Mouse (Mus musculus): ENCODE measurements around the gene Susd4. TPM values are rescaled to one million over a fixed set of nuclear protein-coding genes. Genes with fewer than 3 reads are reported as not detected.

Susd4 gene
- 1 to 10 TPM; 7.9 to 9.6 TPM for total RNA-seq (2021)
- long read RNA-seq, experiment 1, partial matches to known transcripts, result 2 of 4 reads
- long read RNA-seq, experiment 1, other reads (novel, unspliced or antisense), result 1 of 4 reads
- long read RNA-seq, experiment 2, transcript Susd4-202 (9 exons, 1,898 nt), result major isoform, 8 of 13 reads
- long read RNA-seq, experiment 2, partial matches to known transcripts, result 3 of 13 reads
- long read RNA-seq, experiment 2, other reads (novel, unspliced or antisense), result 2 of 13 reads

GRCm38 (mm10) chr1:182763716-182764461, at the start of gene Susd4:
Susd4 (plus strand) TSS chr1:182763860.
- DNase-seq (ENCODE audit: low spot score in 2 of 2), result peak in 1 of 2 experiments; percentile 21

GRCm38 (mm10) chr1:182714236-182714935, 49.3 kb upstream of the Susd4 start:
- no peak for DNase-seq (ENCODE audit: low spot score in 2 of 2)

GRCm38 (mm10) chr1:182727541-182727940, 36.1 kb upstream of the Susd4 start:
- no peak for DNase-seq (ENCODE audit: low spot score in 2 of 2)

- DNase-seq (ENCODE audit: low spot score in 2 of 2), result no peak
Measured at GRCm38 (mm10) chr1:182729002-182729401, 34.7 kb upstream of the Susd4 start.

GRCm38 (mm10) chr1:182732695-182733094, 31.0 kb upstream of the Susd4 start:
- DNase-seq (ENCODE audit: low spot score in 2 of 2), result no peak

- no peak for DNase-seq (ENCODE audit: low spot score in 2 of 2)
Measured at GRCm38 (mm10) chr1:182735891-182736290, 27.8 kb upstream of the Susd4 start.

GRCm38 (mm10) chr1:182747081-182747480, 16.6 kb upstream of the Susd4 start:
- DNase-seq (ENCODE audit: low spot score in 2 of 2), result no peak

GRCm38 (mm10) chr1:182747834-182748233, 15.8 kb upstream of the Susd4 start:
- DNase-seq (ENCODE audit: low spot score in 2 of 2), result no peak

GRCm38 (mm10) chr1:182749080-182749479, 14.6 kb upstream of the Susd4 start, which contains the start of gene Ccdc185:
Ccdc185 (minus strand) TSS chr1:182749180.
- DNase-seq (ENCODE audit: low spot score in 2 of 2), result no peak

GRCm38 (mm10) chr1:182751301-182751700, 12.4 kb upstream of the Susd4 start:
- DNase-seq (ENCODE audit: low spot score in 2 of 2), result no peak

GRCm38 (mm10) chr1:182753694-182754093, 10.0 kb upstream of the Susd4 start:
- no peak for DNase-seq (ENCODE audit: low spot score in 2 of 2)

- no peak for DNase-seq (ENCODE audit: low spot score in 2 of 2)
Measured at GRCm38 (mm10) chr1:182754865-182755264, 8.8 kb upstream of the Susd4 start.

GRCm38 (mm10) chr1:182758783-182759182, 4.9 kb upstream of the Susd4 start:
- DNase-seq (ENCODE audit: low spot score in 2 of 2), result no peak

GRCm38 (mm10) chr1:182763191-182763715, 407 bp upstream of the Susd4 start:
- DNase-seq (ENCODE audit: low spot score in 2 of 2), result no peak

GRCm38 (mm10) chr1:182764541-182765281, 1.1 kb downstream of the Susd4 start:
- no peak for DNase-seq (ENCODE audit: low spot score in 2 of 2)

GRCm38 (mm10) chr1:182775576-182775975, 11.9 kb downstream of the Susd4 start:
- DNase-seq (ENCODE audit: low spot score in 2 of 2), result no peak

- no peak for DNase-seq (ENCODE audit: low spot score in 2 of 2)
Measured at GRCm38 (mm10) chr1:182776749-182777410, 13.2 kb downstream of the Susd4 start.

GRCm38 (mm10) chr1:182778225-182778624, 14.6 kb downstream of the Susd4 start:
- no peak for DNase-seq (ENCODE audit: low spot score in 2 of 2)

GRCm38 (mm10) chr1:182779024-182779520, 15.4 kb downstream of the Susd4 start:
- no peak for DNase-seq (ENCODE audit: low spot score in 2 of 2)

GRCm38 (mm10) chr1:182783774-182784173, 20.1 kb downstream of the Susd4 start:
- no peak for DNase-seq (ENCODE audit: low spot score in 2 of 2)
